Mouse (Mus musculus) embryonic facial prominence, embryonic 15.5 days (tissue): ENCODE data around the gene Eml2. TPM values are rescaled to one million over a fixed set of nuclear protein-coding genes. Genes with fewer than 3 reads are reported as not detected.

ENCODE experiments used
- ATAC-seq: fragments of 200-750 bp; cut with Nextera tagmentation; 2 replicates; pipeline ENCODE4 v1.8.0; 2017; ENCODE audit warnings: low read depth, moderate TSS enrichment; ENCODE audit not compliant: insufficient number of reproducible peaks, low FRiP score, low TSS enrichment
- H3K27ac ChIP-seq: fragments of 300-500 bp; sonication (generic); replicated peaks from 2 replicates; pipeline ENCODE4 v1.5.1; 2015; ENCODE audit warnings: mild to moderate bottlenecking, inconsistent platforms
- H3K27me3 ChIP-seq: fragments of 300-500 bp; sonication (generic); 2 replicates; pipeline ENCODE4 v1.6.1; 2015; ENCODE audit warnings: inconsistent platforms
- H3K36me3 ChIP-seq: fragments of 300-500 bp; sonication (generic); 2 replicates; pipeline ENCODE4 v1.6.1; 2015; ENCODE audit warnings: mild to moderate bottlenecking, inconsistent platforms
- H3K4me1 ChIP-seq: fragments of 300-500 bp; sonication (generic); 2 replicates; pipeline ENCODE4 v1.6.1; 2015; ENCODE audit warnings: inconsistent platforms
- H3K4me2 ChIP-seq: fragments of 300-500 bp; sonication (generic); replicated peaks from 2 replicates; pipeline ENCODE4 v1.6.1; 2015; ENCODE audit warnings: mild to moderate bottlenecking, inconsistent platforms
- H3K4me3 ChIP-seq: fragments of 300-500 bp; sonication (generic); replicated peaks from 2 replicates; pipeline ENCODE4 v1.5.1; 2015; ENCODE audit warnings: mild to moderate bottlenecking, inconsistent platforms
- H3K9ac ChIP-seq: fragments of 300-500 bp; sonication (generic); 2 replicates; pipeline ENCODE4 v1.6.1; 2015; ENCODE audit warnings: inconsistent platforms
- H3K9me3 ChIP-seq: fragments of 300-500 bp; sonication (generic); replicated peaks from 2 replicates; pipeline ENCODE4 v1.6.1; 2016; ENCODE audit warnings: inconsistent platforms
- WGBS: fragments of 180-500 bp; shearing (Covaris S2); methylation state at CpG from one replicate; pipeline ENCODE4 v1.1.7; 2015; 5-methylcytosine and 5-hydroxymethylcytosine counted together
- polyA plus RNA-seq: library from polyadenylated mRNA; unstranded; fragments of >200 nt; fragmentation: Nextera tagmentation; extraction: Ambion mirVana; gene quantifications from 2 replicates; pipeline ENCODE4 v1.2.1, GENCODE M21; 2015

The Eml2 gene
- polyA plus RNA-seq, 1 experiment from 2014 or later = 12.8 TPM

DNA sequence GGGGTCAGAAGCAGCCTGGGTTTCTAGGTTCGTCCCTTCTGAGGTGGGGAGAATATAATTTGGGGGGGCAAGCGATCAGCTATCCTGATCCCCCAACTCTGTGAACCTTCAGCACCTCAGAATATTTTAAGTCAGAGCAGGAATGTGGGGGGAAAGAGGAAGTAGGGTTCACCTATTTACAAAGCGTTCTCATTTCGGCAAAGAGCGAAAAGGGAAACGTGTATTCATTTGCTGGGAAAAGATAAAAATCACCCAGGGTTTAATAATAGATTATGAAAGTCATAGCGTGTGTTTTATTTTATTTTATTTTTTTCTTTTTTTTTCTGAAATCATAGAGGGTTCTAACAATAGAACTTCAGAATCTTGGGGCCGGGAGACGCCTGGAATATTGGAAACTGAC lies 38.7 kb downstream of the Eml2 start:
- no peaks in the 10 kb centered on the region for H3K9me3 ChIP-seq
- no peaks in the 10 kb centered on the region for H3K36me3 ChIP-seq
- peaks cover 6% of the 10 kb centered on the region; the same call in 1 of the 2 replicates for H3K27me3 ChIP-seq
- no peak for ATAC-seq
- no peak overlapping the region for H3K4me3 ChIP-seq
- H3K4me1 ChIP-seq = peaks cover 12% of the 10 kb centered on the region; the same call in 1 of the 2 replicates
- H3K9ac ChIP-seq = no peak overlapping the region
- 55% methylated on average over 9 of the region's 9 CpGs for WGBS
- H3K4me2 ChIP-seq = no peak overlapping the region
- no peak overlapping the region for H3K27ac ChIP-seq

DNA sequence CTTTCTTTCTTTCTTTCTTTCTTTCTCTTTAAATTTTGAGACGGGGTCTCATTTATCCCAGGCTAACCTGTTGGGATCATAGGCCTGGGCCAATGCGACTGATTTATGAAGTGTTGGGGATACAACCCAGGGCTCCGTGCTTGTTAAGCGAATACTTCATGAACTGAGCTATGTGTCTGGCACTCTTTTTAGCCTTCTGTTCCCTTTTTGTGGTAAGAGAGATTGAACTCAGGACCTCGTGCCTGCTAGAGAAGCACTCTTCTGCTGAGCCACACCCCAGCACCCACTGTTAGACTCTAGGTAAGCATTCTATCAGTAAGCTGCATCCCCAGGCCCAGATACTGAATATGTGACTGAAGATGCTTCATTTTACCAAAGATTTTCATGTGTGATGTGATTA lies 41.3 kb downstream of the Eml2 start:
- Histone ChIP-seq H3K27me3 (peaks cover 6% of the 10 kb centered on the region; the same call in 1 of the 2 replicates), H3K9ac (no peak overlapping the region), H3K4me1 (peaks cover 4% of the 10 kb centered on the region; the same call in 1 of the 2 replicates), H3K36me3 (no peaks in the 10 kb centered on the region), H3K27ac (no peak overlapping the region), H3K4me2 (no peak overlapping the region), H3K4me3 (no peak overlapping the region), H3K9me3 (no peaks in the 10 kb centered on the region)
- no peak for ATAC-seq
- WGBS = 66% methylated on average over 5 of the region's 5 CpGs

DNA sequence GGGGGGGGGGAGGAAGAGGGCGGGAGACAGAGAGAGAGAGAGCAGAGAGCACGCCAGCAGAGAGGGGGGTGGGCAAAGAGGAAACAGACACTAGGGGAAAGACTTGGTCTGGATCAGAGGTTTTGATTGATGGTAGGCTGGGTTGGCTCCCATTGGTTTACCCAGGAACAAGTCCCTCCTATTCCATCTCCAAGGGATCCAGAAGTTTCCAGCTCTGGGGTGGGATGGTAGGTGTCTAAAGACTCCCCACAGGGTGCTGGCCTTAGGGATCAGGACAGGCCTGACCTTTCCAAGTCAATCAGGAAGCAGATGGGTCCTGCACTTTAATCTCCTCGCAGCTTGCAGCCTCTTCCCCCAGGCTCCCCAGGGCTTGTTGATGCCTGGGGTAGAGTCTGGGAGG lies 41.7 kb downstream of the Eml2 start:
- no peaks in the 10 kb centered on the region for H3K36me3 ChIP-seq
- no peak overlapping the region for H3K4me3 ChIP-seq
- 13% methylated on average over 3 of the region's 3 CpGs for WGBS
- H3K27ac ChIP-seq = no peak overlapping the region
- no peak overlapping the region for H3K9ac ChIP-seq
- no peaks in the 10 kb centered on the region for H3K9me3 ChIP-seq
- ATAC-seq = no peak
- H3K4me2 ChIP-seq = no peak overlapping the region
- H3K4me1 ChIP-seq = peaks cover 3% of the 10 kb centered on the region; the same call in 1 of the 2 replicates
- H3K27me3 ChIP-seq = peaks cover 5% of the 10 kb centered on the region; the same call in 1 of the 2 replicates

DNA sequence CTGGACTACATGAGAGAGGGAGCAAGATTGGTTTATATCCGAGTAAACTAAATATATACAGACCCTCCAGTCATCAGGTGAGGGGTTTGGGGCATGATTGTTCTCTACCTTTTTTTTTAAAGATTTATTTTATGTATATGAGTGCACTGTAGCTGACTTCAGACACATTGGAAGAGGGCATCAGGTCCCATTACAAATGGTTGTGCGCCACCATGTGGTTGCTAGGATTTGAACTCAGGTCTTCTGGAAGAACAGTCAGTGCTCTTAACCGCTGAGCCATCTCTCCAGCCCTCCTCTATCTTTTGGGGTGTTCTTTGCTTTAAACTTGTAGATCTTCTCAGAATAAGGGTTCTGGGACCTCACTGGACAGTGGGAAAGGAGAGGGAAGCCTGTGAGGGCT lies 43.8 kb downstream of the Eml2 start:
- Histone ChIP-seq H3K27ac (no peak overlapping the region), H3K9me3 (no peaks in the 10 kb centered on the region), H3K27me3 (no peaks in the 10 kb centered on the region), H3K4me3 (no peak overlapping the region), H3K4me2 (no peak overlapping the region), H3K36me3 (no peaks in the 10 kb centered on the region), H3K4me1 (peaks cover 3% of the 10 kb centered on the region; the same call in 1 of the 2 replicates), H3K9ac (no peak overlapping the region)
- no peak for ATAC-seq
- 79% methylated on average over 3 of the region's 3 CpGs for WGBS

DNA sequence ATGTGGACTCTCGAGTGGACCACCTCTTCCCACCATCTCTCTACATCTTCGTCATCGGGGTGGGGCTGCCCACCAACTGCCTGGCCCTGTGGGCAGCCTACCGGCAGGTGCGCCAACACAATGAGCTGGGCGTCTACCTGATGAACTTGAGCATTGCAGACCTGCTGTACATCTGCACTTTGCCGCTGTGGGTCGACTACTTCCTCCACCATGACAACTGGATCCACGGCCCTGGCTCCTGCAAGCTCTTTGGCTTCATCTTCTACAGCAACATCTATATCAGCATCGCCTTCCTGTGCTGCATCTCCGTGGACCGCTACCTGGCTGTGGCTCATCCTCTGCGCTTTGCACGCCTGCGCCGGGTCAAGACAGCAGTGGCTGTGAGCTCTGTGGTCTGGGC lies 46.0 kb downstream of the Eml2 start:
- Histone ChIP-seq H3K27ac (no peak overlapping the region), H3K4me3 (no peak overlapping the region), H3K4me1 (peaks cover 7% of the 10 kb centered on the region), H3K9me3 (no peaks in the 10 kb centered on the region), H3K36me3 (peaks cover 4% of the 10 kb centered on the region; the same call in 1 of the 2 replicates), H3K4me2 (no peak overlapping the region), H3K9ac (no peak overlapping the region), H3K27me3 (no peaks in the 10 kb centered on the region)
- ATAC-seq = no peak
- WGBS = 94% methylated on average over 16 of the region's 16 CpGs

DNA sequence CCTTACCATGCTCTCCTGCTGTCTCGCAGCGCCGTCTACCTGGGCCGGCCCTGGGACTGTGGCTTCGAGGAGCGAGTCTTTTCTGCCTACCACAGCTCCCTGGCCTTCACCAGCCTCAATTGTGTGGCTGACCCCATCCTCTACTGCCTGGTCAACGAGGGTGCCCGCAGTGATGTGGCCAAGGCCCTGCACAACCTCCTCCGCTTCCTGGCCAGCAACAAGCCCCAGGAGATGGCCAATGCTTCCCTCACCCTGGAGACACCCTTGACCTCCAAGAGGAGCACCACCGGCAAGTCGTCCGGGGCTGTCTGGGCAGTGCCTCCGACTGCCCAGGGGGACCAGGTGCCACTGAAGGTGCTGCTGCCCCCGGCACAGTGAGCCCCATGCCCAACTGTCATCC lies 46.7 kb downstream of the Eml2 start:
- H3K9ac ChIP-seq = no peak overlapping the region
- peaks cover 10% of the 10 kb centered on the region for H3K4me1 ChIP-seq
- H3K4me2 ChIP-seq = no peak overlapping the region
- H3K9me3 ChIP-seq = no peaks in the 10 kb centered on the region
- H3K27ac ChIP-seq = no peak overlapping the region
- no peaks in the 10 kb centered on the region for H3K27me3 ChIP-seq
- WGBS = 90% methylated on average over 14 of the region's 14 CpGs
- ATAC-seq = no peak
- no peak overlapping the region for H3K4me3 ChIP-seq
- H3K36me3 ChIP-seq = peaks cover 4% of the 10 kb centered on the region; the same call in 1 of the 2 replicates

DNA sequence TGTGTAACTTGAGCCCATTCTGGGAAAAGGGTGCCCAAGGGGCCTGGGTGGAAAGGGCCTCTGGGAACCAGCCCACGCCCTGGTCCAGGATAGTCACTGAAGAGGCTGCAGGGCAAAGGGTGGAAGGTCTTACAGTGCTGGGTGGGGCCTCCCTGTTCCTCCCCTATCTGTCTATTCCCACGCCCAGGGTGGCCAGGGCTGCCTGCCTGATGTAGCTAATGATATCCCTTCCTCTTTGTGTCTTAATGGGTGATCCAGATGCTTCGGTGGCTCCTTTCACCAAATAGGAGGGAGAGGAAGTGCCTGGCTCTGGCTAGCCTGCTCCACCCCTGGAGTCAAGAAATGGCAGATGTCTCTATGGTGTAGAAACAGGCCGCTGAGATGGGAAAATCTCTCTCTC lies 48.7 kb downstream of the Eml2 start:
- Histone ChIP-seq H3K9me3 (no peaks in the 10 kb centered on the region), H3K4me1 (peaks cover 19% of the 10 kb centered on the region), H3K36me3 (peaks cover 4% of the 10 kb centered on the region; the same call in 1 of the 2 replicates), H3K4me2 (no peak overlapping the region), H3K27ac (no peak overlapping the region), H3K27me3 (no peaks in the 10 kb centered on the region), H3K4me3 (no peak overlapping the region), H3K9ac (no peak overlapping the region)
- ATAC-seq = no peak
- WGBS = 79% methylated on average over 4 of the region's 4 CpGs

DNA sequence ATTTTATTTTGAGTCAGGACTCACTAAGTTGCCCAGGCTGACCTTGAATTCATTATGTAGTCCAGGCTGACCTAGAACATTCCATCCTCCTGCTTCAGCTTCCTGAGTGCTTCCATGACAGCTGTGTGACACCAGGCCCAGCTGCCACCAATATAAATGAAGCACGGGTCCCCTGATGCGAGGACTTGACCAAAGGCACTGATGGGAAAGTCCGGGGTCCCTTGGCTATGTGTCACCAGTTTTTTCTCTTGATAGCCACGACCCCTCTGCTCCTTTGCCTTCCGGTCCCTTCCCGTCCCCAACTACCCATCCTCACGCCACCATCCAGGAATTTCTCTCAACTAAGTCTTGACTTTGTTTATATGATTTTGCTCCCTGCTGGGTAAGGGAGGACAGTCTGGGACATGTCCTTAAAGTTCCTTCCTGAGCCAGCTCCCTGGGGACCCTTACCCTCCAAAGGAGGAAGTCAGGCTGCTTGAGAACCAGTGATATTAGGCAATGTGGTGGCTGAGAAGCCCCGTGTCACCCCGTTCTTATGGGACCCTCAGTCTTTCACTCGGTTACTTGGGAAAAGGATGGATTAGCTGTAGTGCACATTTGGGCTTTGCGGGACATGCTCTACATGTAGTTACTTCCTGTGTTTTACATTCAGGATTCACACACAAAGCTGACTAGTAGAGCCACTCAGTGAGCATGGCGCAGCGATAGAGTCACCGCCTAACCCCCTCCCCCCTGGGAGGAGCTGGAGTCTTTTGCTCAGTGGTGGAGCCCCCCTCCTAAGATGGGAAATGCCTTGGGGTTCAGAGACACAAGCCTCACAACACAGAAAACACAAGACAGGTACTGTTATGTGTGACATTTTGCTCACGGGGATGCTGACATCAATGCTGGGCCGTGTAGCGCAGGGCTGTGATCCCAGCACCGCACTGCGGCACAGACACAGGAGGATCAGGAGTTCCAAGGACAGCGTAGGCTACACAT lies 50.9 kb downstream of the Eml2 start:
- Histone ChIP-seq H3K27me3 (no peaks in the 10 kb centered on the region), H3K27ac (peak overlapping the region; percentile 100), H3K9me3 (no peaks in the 10 kb centered on the region), H3K36me3 (peaks cover 4% of the 10 kb centered on the region; the same call in 1 of the 2 replicates), H3K4me3 (peak overlapping the region; percentile 72), H3K4me1 (peaks cover 21% of the 10 kb centered on the region), H3K4me2 (peak overlapping the region; percentile 81), H3K9ac (peak overlapping the region; percentile 60)
- 16% methylated on average over 20 of the region's 20 CpGs for WGBS
- ATAC-seq = no peak

DNA sequence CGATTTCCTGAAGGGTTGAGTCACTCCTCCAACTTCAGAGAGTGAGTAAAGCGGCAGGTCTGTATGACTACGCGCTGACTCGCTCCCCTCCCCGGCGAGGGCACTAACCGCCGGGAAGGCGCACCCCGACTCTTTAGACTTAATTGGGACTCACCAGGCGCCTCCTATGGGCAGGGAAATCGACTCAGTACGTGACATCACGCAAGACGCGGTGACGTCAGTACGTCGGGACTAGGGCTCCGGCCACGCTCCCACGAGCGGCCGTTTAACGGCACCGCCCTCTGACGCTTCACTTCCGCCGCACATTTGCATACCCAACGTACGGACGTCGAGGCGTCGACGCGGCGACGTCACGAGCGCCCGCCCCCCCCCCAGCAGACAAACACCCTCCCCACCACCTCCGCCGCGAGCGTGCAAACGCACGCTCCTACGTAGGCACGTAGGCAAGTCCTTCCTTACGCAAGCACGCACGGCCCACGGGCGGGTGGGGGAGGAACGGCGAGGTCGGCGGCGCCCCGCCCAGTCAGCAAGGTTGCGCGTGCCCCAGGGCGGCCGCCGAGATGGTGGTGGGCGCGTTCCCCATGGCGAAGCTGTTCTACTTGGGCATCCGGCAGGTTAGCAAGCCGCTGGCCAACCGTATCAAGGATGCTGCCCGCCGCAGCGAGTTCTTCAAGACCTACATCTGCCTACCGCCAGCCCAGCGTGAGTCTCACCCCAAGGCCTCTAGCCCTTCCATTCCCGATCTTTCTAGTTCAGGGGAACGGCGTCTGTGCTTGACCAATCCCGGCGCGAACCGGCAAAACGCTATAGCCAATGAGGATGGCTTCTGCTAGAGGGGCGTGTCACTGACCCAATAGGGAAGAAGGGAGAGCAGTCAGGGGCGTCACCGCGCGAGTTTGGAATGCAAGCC lies 51.9 kb downstream of the Eml2 start, which contains the start of gene Opa3:
Gene Opa3, plus strand, starts transcription at position 452 of the 910 bp plus-strand sequence.
- WGBS = under 1% methylated on average over 91 of the region's 91 CpGs
- H3K27ac ChIP-seq = peak within 1 kb of the TSS; percentile 100
- H3K9ac ChIP-seq = peak within 1 kb of the TSS; percentile 70
- H3K4me3 ChIP-seq = peak within 1 kb of the TSS; percentile 72
- H3K4me1 ChIP-seq = peaks cover 21% of the 10 kb centered on the region
- H3K36me3 ChIP-seq = peaks cover 11% of the 10 kb centered on the region; the same call in 1 of the 2 replicates
- no peaks in the 10 kb centered on the region for H3K27me3 ChIP-seq
- no peaks in the 10 kb centered on the region for H3K9me3 ChIP-seq
- H3K4me2 ChIP-seq = peak within 1 kb of the TSS; percentile 81
- ATAC-seq = peak; percentile 95

DNA sequence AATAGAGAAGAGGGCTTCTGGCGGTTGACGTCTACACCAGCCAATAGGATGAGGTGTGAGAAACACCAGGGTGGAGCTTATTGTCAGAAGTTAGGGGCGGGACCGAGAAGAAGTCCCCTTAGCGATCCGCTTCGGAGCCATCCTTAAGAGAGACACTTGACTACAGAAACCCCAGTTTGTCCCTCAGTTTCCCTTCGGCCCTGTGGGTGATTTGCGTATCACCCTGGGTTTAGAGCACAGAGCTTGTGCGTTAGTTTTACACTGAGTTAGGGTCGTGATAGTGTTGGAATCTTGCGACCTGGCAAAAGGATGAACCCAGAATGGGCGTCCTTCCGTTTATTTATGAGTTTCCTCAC lies 52.5 kb downstream of the Eml2 start:
- Histone ChIP-seq H3K4me1 (peaks cover 21% of the 10 kb centered on the region), H3K9ac (peak overlapping the region; percentile 70), H3K9me3 (no peaks in the 10 kb centered on the region), H3K4me3 (peak overlapping the region; percentile 72), H3K27ac (peak overlapping the region; percentile 87), H3K27me3 (no peaks in the 10 kb centered on the region), H3K36me3 (peaks cover 12% of the 10 kb centered on the region; the same call in 1 of the 2 replicates), H3K4me2 (peak overlapping the region; percentile 81)
- WGBS = under 1% methylated on average over 14 of the region's 14 CpGs
- no peak for ATAC-seq

DNA sequence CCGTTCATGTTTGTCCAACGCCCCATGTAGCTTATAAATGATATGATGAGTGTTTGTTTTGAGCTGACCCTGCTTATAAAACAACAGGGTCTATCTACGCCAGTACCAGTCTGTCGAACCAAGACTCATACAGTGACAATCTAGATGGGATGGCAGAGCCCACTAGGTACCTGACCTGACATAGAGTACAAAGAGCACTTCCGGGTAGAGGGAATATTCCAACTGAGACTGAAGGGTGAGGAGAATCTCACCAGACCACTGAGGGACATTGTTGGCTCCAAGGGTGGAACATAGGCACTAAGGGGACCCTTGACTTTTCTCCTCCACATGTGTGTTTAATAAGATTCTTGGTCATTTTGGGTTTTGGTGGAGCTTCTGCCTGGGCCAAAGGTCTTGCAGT lies 53.2 kb downstream of the Eml2 start:
- Histone ChIP-seq H3K36me3 (peaks cover 12% of the 10 kb centered on the region; the same call in 1 of the 2 replicates), H3K4me3 (peak overlapping the region; percentile 72), H3K27me3 (no peaks in the 10 kb centered on the region), H3K27ac (peak overlapping the region; percentile 87), H3K9ac (peak overlapping the region; percentile 70), H3K4me1 (peaks cover 21% of the 10 kb centered on the region), H3K4me2 (peak overlapping the region; percentile 81), H3K9me3 (no peaks in the 10 kb centered on the region)
- WGBS = 41% methylated on average over 5 of the region's 5 CpGs
- no peak for ATAC-seq
